Mouse (Mus musculus) heart, adult 2 months (tissue): Measurements from ENCODE around the gene Rnf220. TPM values are rescaled to one million over a fixed set of nuclear protein-coding genes. Genes with fewer than 3 reads are reported as not detected.

ENCODE experiments used
- DNase-seq, 2 experiments: peaks; one replicate each; pipeline ENCODE4 v3.0.0; 2021
- H3K27ac ChIP-seq: fragments of 200-600 bp; 2 replicates; pipeline ENCODE4 v1.8.1; 2022
- H3K27me3 ChIP-seq: fragments of 200-500 bp; 2 replicates; pipeline ENCODE4 v1.6.1; 2012; ENCODE audit warnings: mild to moderate bottlenecking, low read length, inconsistent platforms, mixed read lengths; ENCODE audit not compliant: control insufficient read depth, insufficient read depth
- H3K36me3 ChIP-seq: fragments of 200-500 bp; 2 replicates; pipeline ENCODE4 v1.6.1; 2012; ENCODE audit warnings: low read length, inconsistent platforms; ENCODE audit not compliant: control insufficient read depth, insufficient read depth
- H3K4me1 ChIP-seq: fragments of 200-500 bp; 2 replicates; pipeline ENCODE4 v1.6.1; 2011; ENCODE audit warnings: low read length; ENCODE audit not compliant: control insufficient read depth, insufficient read depth
- H3K4me3 ChIP-seq: fragments of 200-600 bp; 2 replicates; pipeline ENCODE4 v1.8.1; 2022
- H3K79me2 ChIP-seq: fragments of 200-500 bp; replicated peaks from 2 replicates; pipeline ENCODE4 v1.6.1; 2012; ENCODE audit warnings: mild to moderate bottlenecking, inconsistent platforms, low read length, moderate library complexity, mixed read lengths; ENCODE audit not compliant: control insufficient read depth, insufficient read depth
- H3K9ac ChIP-seq: fragments of 200-500 bp; 2 replicates; pipeline ENCODE4 v1.6.1; 2012; ENCODE audit warnings: low read depth, mild to moderate bottlenecking, control low read depth, inconsistent platforms, low read length, mixed read lengths
- CTCF ChIP-seq: fragments of 200-600 bp; IDR thresholded peaks from 2 replicates; pipeline ENCODE4 v1.8.1; 2022; ENCODE audit warnings: antibody characterized with exemption, mild to moderate bottlenecking, moderate library complexity
- EP300 ChIP-seq: fragments of 200-500 bp; IDR thresholded peaks from 2 replicates; pipeline ENCODE4 v1.6.1; 2011; ENCODE audit warnings: low read depth, low read length, control low read depth; ENCODE audit not compliant: insufficient read depth
- POLR2A ChIP-seq: fragments of 200-500 bp; IDR thresholded peaks from 2 replicates; pipeline ENCODE4 v1.6.1; 2011; ENCODE audit warnings: mild to moderate bottlenecking, low read depth, low read length, control low read depth; ENCODE audit not compliant: insufficient read depth
- WGBS: fragments of 180-500 bp; shearing (Covaris S2); methylation state at CpG from one replicate; pipeline ENCODE4 v1.1.7; 2018; 5-methylcytosine and 5-hydroxymethylcytosine counted together
- intact Hi-C: fragments of 180-260 bp; cut with DNase I; formaldehyde crosslinking; loops from one replicate; pipeline ENCODE4 v1.15.1; 2025
- polyA plus RNA-seq: library from polyadenylated mRNA; depleted of rRNA; stranded (reverse); fragments of >200 nt; gene quantifications from 2 replicates; pipeline ENCODE4 v1.2.3, GENCODE M21; 2012
- total RNA-seq, 2 experiments: library from RNA; stranded (reverse); gene quantifications; 2 replicates each; pipeline ENCODE4 v1.2.3; 2021

The Rnf220 gene
- total and polyA plus RNA-seq, 3 experiments: 32.3 to 41.4 (median 33.2) TPM

GRCm38 (mm10) chr4:117251801-117252316 is 245.0 kb downstream of the Rnf220 start, which contains the start of the genes Tmem53 and Armh1:
Tmem53 (plus strand) TSS chr4:117251951.
Armh1 (minus strand) TSS chr4:117252125.
- peak; percentile 92 to 93 for DNase-seq
- WGBS: 1% methylated on average over 43 of the region's 43 CpGs
- intact Hi-C loops: no loop called here
- Histone ChIP-seq H3K9ac (peak within 1 kb of the TSS; percentile 75), H3K4me1 (peaks cover 12% of the 10 kb centered on the region), H3K36me3 (no peaks in the 10 kb centered on the region), H3K27me3 (no peaks in the 10 kb centered on the region), H3K27ac (peak within 1 kb of the TSS; percentile 83), H3K4me3 (peak within 1 kb of the TSS; percentile 94), H3K79me2 (no peaks in the 10 kb centered on the region)
- peak; percentile 37; the same call in 1 of the 2 replicates for TF ChIP-seq POLR2A
- TF ChIP-seq EP300: no peak

GRCm38 (mm10) chr4:117250982-117251381 is 245.9 kb downstream of the Rnf220 start:
- Histone ChIP-seq H3K4me3 (no peak overlapping the region), H3K36me3 (no peaks in the 10 kb centered on the region), H3K27me3 (no peaks in the 10 kb centered on the region), H3K4me1 (peaks cover 12% of the 10 kb centered on the region), H3K27ac (no peak overlapping the region), H3K9ac (no peak overlapping the region), H3K79me2 (no peaks in the 10 kb centered on the region)
- DNase-seq: no peak
- 75% methylated on average over 1 of the region's 1 CpGs for WGBS
- TF ChIP-seq EP300: no peak
- TF ChIP-seq CTCF: no peak
- intact Hi-C loops: no loop called here

DNA sequence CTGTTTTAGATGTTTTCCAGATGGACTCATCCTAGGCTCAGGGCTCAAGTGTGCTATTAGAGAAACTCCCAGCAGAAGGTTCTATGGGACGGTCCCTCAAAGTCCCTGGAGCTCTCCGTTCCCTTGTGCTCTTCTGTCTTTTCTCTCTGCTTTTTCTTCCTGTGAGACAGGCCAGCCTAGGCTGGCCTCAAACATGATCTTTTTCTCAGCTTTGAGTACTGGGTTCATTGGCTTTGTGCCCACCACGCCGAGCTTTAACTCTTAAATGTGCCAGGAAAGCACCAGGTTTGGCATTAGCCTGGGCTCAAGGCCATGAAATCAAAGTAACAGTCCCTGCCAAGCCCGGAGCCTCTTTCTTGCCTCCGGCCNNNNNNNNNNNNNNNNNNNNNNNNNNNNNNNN is 256.0 kb downstream of the Rnf220 start:
- 36% methylated on average over 6 of the region's 6 CpGs for WGBS
- peak in 1 of 2 experiments; percentile 22 for DNase-seq
- intact Hi-C loops: no loop called here
- H3K36me3 ChIP-seq: no peaks in the 10 kb centered on the region
- H3K27me3 ChIP-seq: no peaks in the 10 kb centered on the region
- H3K9ac ChIP-seq: no peak overlapping the region
- peaks cover 1% of the 10 kb centered on the region; the same call in 1 of the 2 replicates for H3K4me1 ChIP-seq
- no peak overlapping the region for H3K4me3 ChIP-seq
- TF ChIP-seq POLR2A (no peak), CTCF (no peak), EP300 (no peak)
- no peaks in the 10 kb centered on the region for H3K79me2 ChIP-seq
- H3K27ac ChIP-seq: no peak overlapping the region

DNA sequence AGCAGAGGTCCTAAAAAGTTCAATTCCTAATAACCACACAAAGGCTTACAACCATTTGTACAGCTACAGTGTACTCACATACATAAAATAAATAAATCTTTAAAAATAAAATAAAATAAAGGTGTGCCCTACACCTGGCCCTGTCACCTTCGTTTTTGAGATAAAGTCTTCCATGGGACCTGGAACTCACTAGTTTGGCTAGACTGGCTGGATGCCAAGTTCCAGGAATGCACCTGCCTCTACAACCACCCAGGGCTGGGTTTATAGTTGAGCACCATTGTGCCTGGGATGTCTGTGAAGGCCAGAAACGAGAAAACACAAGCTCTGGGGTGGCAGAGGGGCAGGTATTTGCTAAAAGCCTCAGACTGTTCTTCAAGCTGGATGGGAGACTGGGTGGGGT is 257.7 kb downstream of the Rnf220 start:
- Histone ChIP-seq H3K4me1 (peaks cover 1% of the 10 kb centered on the region; the same call in 1 of the 2 replicates), H3K27me3 (no peaks in the 10 kb centered on the region), H3K4me3 (no peak overlapping the region), H3K27ac (no peak overlapping the region), H3K9ac (no peak overlapping the region), H3K36me3 (no peaks in the 10 kb centered on the region), H3K79me2 (no peaks in the 10 kb centered on the region)
- DNase-seq: no peak
- 53% methylated on average over 2 of the region's 2 CpGs for WGBS
- intact Hi-C loops: no loop called here
- no peak for TF ChIP-seq POLR2A
- no peak for TF ChIP-seq CTCF
- TF ChIP-seq EP300: no peak

- no peak overlapping the region for H3K27ac ChIP-seq
- no peak for DNase-seq
Observed at GRCm38 (mm10) chr4:117235822-117236221, 261.0 kb downstream of the Rnf220 start.

DNA sequence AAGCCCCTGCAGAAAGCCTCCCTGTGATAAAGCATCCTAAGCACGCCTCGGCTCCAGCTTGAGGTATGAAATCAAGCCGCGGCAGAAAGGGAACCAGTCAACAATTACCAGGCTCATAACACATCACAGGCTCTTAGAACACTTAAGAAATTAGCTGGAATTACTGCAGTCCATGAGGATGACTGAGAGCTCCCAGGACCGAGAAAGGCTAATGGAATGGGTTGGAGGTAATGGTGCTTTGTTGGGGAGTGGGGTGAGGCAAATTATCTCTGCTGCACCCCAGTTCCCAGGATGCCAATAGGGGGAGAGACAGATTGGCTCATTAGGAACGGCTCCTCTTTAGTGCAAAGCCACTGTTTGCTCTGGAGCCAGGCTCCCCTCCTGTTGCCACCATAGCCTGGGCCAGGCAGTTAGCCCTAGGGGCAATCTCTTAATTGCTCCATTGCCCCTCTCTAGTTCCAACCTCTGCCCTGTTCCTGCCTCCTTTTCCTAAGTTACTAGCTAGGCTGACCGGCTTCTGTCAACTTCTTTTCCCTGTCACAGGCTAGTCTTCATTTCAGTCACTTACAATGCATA is 262.6 kb downstream of the Rnf220 start:
- 75% methylated on average over 7 of the region's 7 CpGs for WGBS
- H3K79me2 ChIP-seq: no peaks in the 10 kb centered on the region
- no peak for TF ChIP-seq EP300
- H3K27me3 ChIP-seq: no peaks in the 10 kb centered on the region
- H3K4me1 ChIP-seq: no peaks in the 10 kb centered on the region
- DNase-seq: no peak
- intact Hi-C loops: no loop called here
- H3K36me3 ChIP-seq: no peaks in the 10 kb centered on the region
- H3K4me3 ChIP-seq: no peak overlapping the region
- no peak overlapping the region for H3K9ac ChIP-seq
- no peak overlapping the region for H3K27ac ChIP-seq

More at GRCm38 (mm10) chr4:117235822-117236221, 261.0 kb downstream of the Rnf220 start:
- Histone ChIP-seq H3K4me3 (no peak overlapping the region), H3K4me1 (no peaks in the 10 kb centered on the region), H3K36me3 (no peaks in the 10 kb centered on the region), H3K79me2 (no peaks in the 10 kb centered on the region), H3K9ac (no peak overlapping the region), H3K27me3 (no peaks in the 10 kb centered on the region)
- intact Hi-C loops: no loop called here
- no peak for TF ChIP-seq POLR2A
- no peak for TF ChIP-seq CTCF
- no peak for TF ChIP-seq EP300
- 56% methylated on average over 4 of the region's 4 CpGs for WGBS
